Mouse (Mus musculus): ENCODE results near the gene Ppp1r3f.

Gene Ppp1r3f

GRCm38 (mm10) chrX:7574087-7574884, at the start of gene Ppp1r3f:
Gene Ppp1r3f (minus strand): TSS chrX:7574283.
- in situ Hi-C loops (cut with MboI, MseI), result no loop called here

- in situ Hi-C loops (cut with MboI, MseI), result no loop called here
Measured at GRCm38 (mm10) chrX:7617889-7618551, 43.9 kb upstream of the Ppp1r3f start.

GRCm38 (mm10) chrX:7610536-7611258, 36.6 kb upstream of the Ppp1r3f start:
- in situ Hi-C loops (cut with MboI, MseI), result no loop called here

GRCm38 (mm10) chrX:7610035-7610434, 36.0 kb upstream of the Ppp1r3f start:
- in situ Hi-C loops (cut with MboI, MseI), result no loop called here

- in situ Hi-C loops (cut with MboI, MseI), result no loop called here
Measured at GRCm38 (mm10) chrX:7606783-7607182, 32.7 kb upstream of the Ppp1r3f start, which contains the start of gene Cacna1f. Gene Cacna1f (plus strand): TSS chrX:7607083.

- in situ Hi-C loops (cut with MboI, MseI), result no loop called here
Measured at GRCm38 (mm10) chrX:7605575-7605941, 31.5 kb upstream of the Ppp1r3f start.

- in situ Hi-C loops (cut with MboI, MseI), result no loop called here
Measured at GRCm38 (mm10) chrX:7604879-7605574, 30.9 kb upstream of the Ppp1r3f start, which contains the start of gene Ccdc22. Gene Ccdc22 (minus strand): TSS chrX:7605517.

GRCm38 (mm10) chrX:7604004-7604403, 29.9 kb upstream of the Ppp1r3f start:
- in situ Hi-C loops (cut with MboI, MseI), result no loop called here

GRCm38 (mm10) chrX:7595371-7595770, 21.3 kb upstream of the Ppp1r3f start:
- in situ Hi-C loops (cut with MboI, MseI), result no loop called here

GRCm38 (mm10) chrX:7586356-7586755, 12.3 kb upstream of the Ppp1r3f start:
- in situ Hi-C loops (cut with MboI, MseI), result no loop called here

- in situ Hi-C loops (cut with MboI, MseI), result no loop called here
Measured at GRCm38 (mm10) chrX:7583881-7584280, 9.8 kb upstream of the Ppp1r3f start.

GRCm38 (mm10) chrX:7581151-7581550, 7.1 kb upstream of the Ppp1r3f start:
- in situ Hi-C loops (cut with MboI, MseI), result no loop called here

- in situ Hi-C loops (cut with MboI, MseI), result no loop called here
Measured at GRCm38 (mm10) chrX:7574885-7575231, 775 bp upstream of the Ppp1r3f start.

- in situ Hi-C loops (cut with MboI, MseI), result no loop called here
Measured at GRCm38 (mm10) chrX:7573176-7574086, 652 bp downstream of the Ppp1r3f start, which contains the start of gene Foxp3. Gene Foxp3 (plus strand): TSS chrX:7573644.

GRCm38 (mm10) chrX:7572466-7572865, 1.6 kb downstream of the Ppp1r3f start:
- in situ Hi-C loops (cut with MboI, MseI), result no loop called here

GRCm38 (mm10) chrX:7571565-7572136, 2.4 kb downstream of the Ppp1r3f start:
- in situ Hi-C loops (cut with MboI, MseI), result no loop called here

GRCm38 (mm10) chrX:7570481-7571175, 3.5 kb downstream of the Ppp1r3f start:
- in situ Hi-C loops (cut with MboI, MseI), result no loop called here

- in situ Hi-C loops (cut with MboI, MseI), result no loop called here
Measured at GRCm38 (mm10) chrX:7567491-7567890, 6.6 kb downstream of the Ppp1r3f start.

GRCm38 (mm10) chrX:7566352-7566751, 7.7 kb downstream of the Ppp1r3f start:
- in situ Hi-C loops (cut with MboI, MseI), result no loop called here

GRCm38 (mm10) chrX:7563076-7563475, 11.0 kb downstream of the Ppp1r3f start:
- in situ Hi-C loops (cut with MboI, MseI), result no loop called here
